18 mouse cellular contexts compared by ENCODE assay signal in genomic region chr12:111899646-111900045, GRCm38 (mm10).
"Had no signal": no experiment of that assay in that cellular context is flagged by ENCODE, and none has a peak within 500 bp of the region (broad histone marks: within the 10 kb centered on the region; RNA-seq: fewer than 3 reads in every experiment).

No protein-coding gene starts in this region.

- H3K4me3 ChIP-seq: liver, embryonic 15.5 days; lung, embryonic 15.5 days; megakaryocyte, embryonic 14.5 days; midbrain, embryonic 13.5 days; midbrain, embryonic 15.5 days; neural tube, embryonic 12.5 days had no signal

- H3K9me3 ChIP-seq: liver, embryonic 15.5 days; lung, embryonic 15.5 days; megakaryocyte, embryonic 14.5 days; midbrain, embryonic 13.5 days; midbrain, embryonic 15.5 days; neural tube, embryonic 12.5 days had no signal

- H3K36me3 ChIP-seq: liver, embryonic 15.5 days; lung, embryonic 15.5 days; midbrain, embryonic 13.5 days; midbrain, embryonic 15.5 days; neural tube, embryonic 12.5 days had no signal

- H3K27ac ChIP-seq: liver, embryonic 15.5 days; lung, embryonic 15.5 days; macrophage; midbrain, embryonic 13.5 days; midbrain, embryonic 15.5 days; neural tube, embryonic 12.5 days had no signal

- H3K4me2 ChIP-seq: liver, embryonic 15.5 days; lung, embryonic 15.5 days; midbrain, embryonic 11.5 days; midbrain, embryonic 13.5 days; midbrain, embryonic 15.5 days; neural tube, embryonic 12.5 days had no signal

- H3K27me3 ChIP-seq: liver, embryonic 15.5 days; lung, embryonic 15.5 days; megakaryocyte, embryonic 14.5 days; midbrain, embryonic 15.5 days; neural tube, embryonic 12.5 days had no signal

- H3K4me1 ChIP-seq: neural tube, embryonic 12.5 days had no signal

- ATAC-seq: liver, postnatal 0 days; lung, postnatal 0 days; midbrain, embryonic 13.5 days; midbrain, embryonic 15.5 days had no signal

- DNase-seq: liver, postnatal 0 days; lung, adult 2 months; lung, postnatal 14 days; lung, postnatal 36 days; right cerebral cortex, postnatal 14 days; spleen, adult 18-20 months; thymus, adult 18-20 months; thymus, postnatal 14 days; thymus, postnatal 36 days had no signal

- H3K9ac ChIP-seq: liver, embryonic 15.5 days; liver, postnatal 0 days; lung, embryonic 15.5 days; midbrain, embryonic 13.5 days; midbrain, embryonic 15.5 days; neural tube, embryonic 12.5 days had no signal
